Mouse (Mus musculus): ENCODE data around the gene Nck2. TPM values are rescaled to one million over a fixed set of nuclear protein-coding genes. Genes with fewer than 3 reads are reported as not detected.

The Nck2 gene
- polyA plus RNA-seq, 1 experiment from 2014 or later: 46.0 TPM

DNA sequence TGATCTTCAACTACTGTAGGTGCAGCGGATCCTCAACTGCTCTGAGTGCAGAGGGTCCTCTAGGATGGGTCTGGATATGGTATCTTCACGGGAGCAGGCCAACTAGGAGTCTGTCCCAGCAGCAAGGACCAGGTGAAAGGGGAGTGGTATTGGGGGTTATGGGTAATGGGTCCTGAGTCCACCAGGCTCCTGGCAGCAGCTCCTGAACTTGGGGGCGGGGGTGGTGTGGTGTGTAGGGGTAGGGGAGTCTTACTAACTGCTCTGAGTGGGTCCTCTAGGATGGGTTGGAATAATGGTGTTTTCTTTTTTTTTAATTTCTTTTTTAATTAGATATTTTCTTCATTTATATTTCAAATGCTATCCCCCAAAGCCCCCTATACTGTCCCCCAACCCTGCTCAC is 73.0 kb downstream of the Nck2 start:
- no peak overlapping the region for H3K9ac ChIP-seq
- peaks cover 22% of the 10 kb centered on the region for H3K36me3 ChIP-seq
- no peak overlapping the region for H3K4me3 ChIP-seq (replicated peaks)
- H3K9me3 ChIP-seq (replicated peaks): no peaks in the 10 kb centered on the region
- ATAC-seq (replicated peaks; ENCODE audit: low FRiP score): no peak
- no peaks in the 10 kb centered on the region for H3K4me1 ChIP-seq
- no peak overlapping the region for H3K4me2 ChIP-seq
- 98% methylated on average over 3 of the region's 3 CpGs for WGBS
- no peak overlapping the region for H3K27ac ChIP-seq
- no peaks in the 10 kb centered on the region for H3K27me3 ChIP-seq

DNA sequence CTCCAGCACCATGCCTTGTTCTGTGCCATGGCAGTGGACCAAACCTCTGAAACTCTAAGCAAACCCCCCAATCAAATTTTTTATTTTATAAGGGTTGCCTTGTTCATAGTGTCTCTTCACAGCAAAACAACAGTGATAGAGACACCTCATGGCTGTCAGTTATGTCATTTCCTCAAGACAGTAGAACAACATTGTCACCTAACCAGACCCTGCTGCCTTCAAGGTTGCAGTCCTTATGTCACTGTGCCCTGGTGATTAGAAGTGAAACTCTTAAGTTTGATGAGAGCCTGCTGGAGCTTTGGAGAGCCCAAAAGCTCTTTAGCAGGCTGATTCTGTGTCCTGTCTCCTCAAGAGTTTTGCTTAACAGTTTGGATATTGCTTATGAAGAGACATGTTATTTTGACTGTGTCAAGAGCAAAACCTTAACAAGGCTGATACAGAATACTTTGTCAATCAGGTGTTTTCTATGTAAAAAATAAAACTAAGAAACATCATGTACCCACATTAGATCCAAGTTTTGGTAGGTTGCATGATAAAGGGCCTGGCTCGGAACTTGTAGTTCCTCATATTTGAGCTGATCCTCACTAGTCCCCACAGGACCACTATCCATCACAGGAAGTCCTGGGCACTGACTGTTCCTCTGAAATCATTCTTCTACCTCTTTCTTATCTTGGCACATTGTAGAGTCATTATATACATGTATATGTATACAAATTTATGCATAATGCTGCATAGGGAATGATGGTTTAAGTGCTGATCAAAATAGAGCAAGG is 76.0 kb downstream of the Nck2 start:
- Histone ChIP-seq H3K36me3 (no peaks in the 10 kb centered on the region), H3K4me2 (no peak overlapping the region), H3K27me3 (no peaks in the 10 kb centered on the region), H3K4me1 (no peaks in the 10 kb centered on the region), H3K4me3 (replicated peaks) (no peak overlapping the region), H3K9me3 (replicated peaks) (no peaks in the 10 kb centered on the region), H3K27ac (no peak overlapping the region), H3K9ac (no peak overlapping the region)
- no peak for ATAC-seq (replicated peaks; ENCODE audit: low FRiP score)
- WGBS: 83% methylated on average over 1 of the region's 1 CpGs

GRCm38 (mm10) chr1:43520989-43521371 is 76.6 kb downstream of the Nck2 start:
- no peak for ATAC-seq (replicated peaks; ENCODE audit: low FRiP score)
- Histone ChIP-seq H3K27me3 (no peaks in the 10 kb centered on the region), H3K4me2 (no peak overlapping the region), H3K9me3 (replicated peaks) (no peaks in the 10 kb centered on the region), H3K27ac (no peak overlapping the region), H3K4me3 (replicated peaks) (no peak overlapping the region), H3K36me3 (no peaks in the 10 kb centered on the region), H3K9ac (no peak overlapping the region), H3K4me1 (no peaks in the 10 kb centered on the region)
- 84% methylated on average over 3 of the region's 3 CpGs for WGBS

GRCm38 (mm10) chr1:43521512-43521911 is 77.1 kb downstream of the Nck2 start:
- ATAC-seq (replicated peaks; ENCODE audit: low FRiP score): no peak
- no peaks in the 10 kb centered on the region for H3K4me1 ChIP-seq
- H3K27me3 ChIP-seq: no peaks in the 10 kb centered on the region
- no peak overlapping the region for H3K4me3 ChIP-seq (replicated peaks)
- no peaks in the 10 kb centered on the region for H3K9me3 ChIP-seq (replicated peaks)
- no peak overlapping the region for H3K9ac ChIP-seq
- H3K27ac ChIP-seq: no peak overlapping the region
- H3K4me2 ChIP-seq: no peak overlapping the region
- WGBS: 89% methylated on average over 3 of the region's 3 CpGs
- no peaks in the 10 kb centered on the region for H3K36me3 ChIP-seq

DNA sequence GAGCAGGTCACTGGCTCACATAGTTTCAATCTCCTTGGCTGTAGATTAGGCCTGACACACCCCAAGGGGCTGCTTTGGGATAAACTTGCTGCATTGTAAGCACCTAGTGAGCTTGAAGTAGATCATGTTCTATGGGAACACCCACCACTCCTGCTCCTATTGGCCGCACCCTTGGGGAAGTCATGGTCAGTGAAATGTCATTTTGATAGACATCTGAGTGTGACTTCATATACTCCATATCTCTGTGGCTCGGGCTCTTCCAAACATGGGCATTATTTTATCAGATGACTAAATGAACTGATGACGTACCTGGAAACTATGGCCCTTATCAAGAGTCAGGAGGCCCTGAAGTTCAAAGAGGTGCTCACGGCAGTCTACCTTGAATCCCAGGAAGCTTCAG is 77.6 kb downstream of the Nck2 start:
- Histone ChIP-seq H3K27ac (no peak overlapping the region), H3K4me2 (no peak overlapping the region), H3K9me3 (replicated peaks) (no peaks in the 10 kb centered on the region), H3K27me3 (no peaks in the 10 kb centered on the region), H3K4me3 (replicated peaks) (no peak overlapping the region), H3K9ac (no peak overlapping the region), H3K36me3 (no peaks in the 10 kb centered on the region), H3K4me1 (no peaks in the 10 kb centered on the region)
- no peak for ATAC-seq (replicated peaks; ENCODE audit: low FRiP score)
- 85% methylated on average over 4 of the region's 4 CpGs for whole genome bisulfite sequencing

DNA sequence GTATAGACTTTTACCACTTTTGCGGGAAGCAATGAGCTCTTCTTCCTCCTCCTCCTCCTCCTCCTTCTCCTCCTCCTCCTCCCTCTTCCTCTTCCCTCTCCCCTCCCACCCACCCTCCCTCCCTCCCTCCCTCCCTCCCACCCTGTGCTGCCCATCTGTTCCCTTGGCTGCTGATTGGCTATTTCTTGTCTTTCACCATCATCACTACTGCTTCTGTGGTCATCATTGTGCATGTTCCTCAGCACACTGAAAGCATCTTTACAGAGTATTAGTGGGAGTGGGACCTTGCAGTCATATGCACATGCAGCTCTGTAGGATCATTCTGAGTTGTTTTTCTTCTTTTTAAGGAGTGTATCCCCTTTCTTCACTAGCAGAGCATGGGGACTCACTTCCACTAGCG is 78.6 kb downstream of the Nck2 start:
- Histone ChIP-seq H3K9ac (no peak overlapping the region), H3K4me3 (replicated peaks) (no peak overlapping the region), H3K36me3 (no peaks in the 10 kb centered on the region), H3K4me1 (no peaks in the 10 kb centered on the region), H3K27me3 (no peaks in the 10 kb centered on the region), H3K4me2 (no peak overlapping the region), H3K9me3 (replicated peaks) (no peaks in the 10 kb centered on the region), H3K27ac (no peak overlapping the region)
- ATAC-seq (replicated peaks; ENCODE audit: low FRiP score): no peak
- 81% methylated on average over 2 of the region's 2 CpGs for WGBS

GRCm38 (mm10) chr1:43524332-43524731 is 80.0 kb downstream of the Nck2 start:
- Histone ChIP-seq H3K27me3 (no peaks in the 10 kb centered on the region), H3K27ac (no peak overlapping the region), H3K4me1 (no peaks in the 10 kb centered on the region), H3K9ac (no peak overlapping the region), H3K36me3 (peaks cover 4% of the 10 kb centered on the region; the same call in 1 of the 2 replicates), H3K9me3 (replicated peaks) (no peaks in the 10 kb centered on the region), H3K4me2 (no peak overlapping the region), H3K4me3 (replicated peaks) (no peak overlapping the region)
- WGBS: 66% methylated on average over 3 of the region's 3 CpGs
- no peak for ATAC-seq (replicated peaks; ENCODE audit: low FRiP score)

- 93% methylated on average over 2 of the region's 2 CpGs for WGBS
Observed at GRCm38 (mm10) chr1:43528275-43528674, 83.9 kb downstream of the Nck2 start.

DNA sequence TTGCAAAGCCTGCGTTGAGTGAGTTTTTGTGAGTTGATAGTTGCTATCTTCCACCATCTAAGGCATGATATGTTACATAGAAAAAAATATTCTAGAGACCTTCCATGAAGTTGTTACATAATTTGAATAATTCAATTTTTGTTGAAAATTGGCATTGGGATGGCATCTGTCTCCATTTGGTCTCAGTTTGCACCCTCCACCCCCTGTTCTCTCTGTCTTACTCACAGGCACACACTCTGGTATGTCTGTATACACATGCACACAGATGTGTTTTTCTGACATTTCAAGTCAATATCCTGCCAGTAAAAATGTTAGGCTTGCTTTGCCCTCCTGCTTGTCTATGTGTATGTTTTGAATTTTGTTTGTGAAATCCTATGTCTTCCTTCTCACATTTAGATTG is 84.7 kb downstream of the Nck2 start:
- no peaks in the 10 kb centered on the region for H3K27me3 ChIP-seq
- ATAC-seq (replicated peaks; ENCODE audit: low FRiP score): no peak
- H3K4me2 ChIP-seq: no peak overlapping the region
- H3K4me1 ChIP-seq: peaks cover 27% of the 10 kb centered on the region
- H3K9me3 ChIP-seq (replicated peaks): no peaks in the 10 kb centered on the region
- no peak overlapping the region for H3K4me3 ChIP-seq (replicated peaks)
- H3K9ac ChIP-seq: no peak overlapping the region
- H3K27ac ChIP-seq: no peak overlapping the region
- WGBS: 98% methylated on average over 1 of the region's 1 CpGs
- H3K36me3 ChIP-seq: peaks cover 10% of the 10 kb centered on the region

More at GRCm38 (mm10) chr1:43528275-43528674, 83.9 kb downstream of the Nck2 start:
- H3K27me3 ChIP-seq: no peaks in the 10 kb centered on the region
- no peak overlapping the region for H3K4me2 ChIP-seq
- H3K4me1 ChIP-seq: peaks cover 27% of the 10 kb centered on the region
- H3K9me3 ChIP-seq (replicated peaks): no peaks in the 10 kb centered on the region
- ATAC-seq (replicated peaks; ENCODE audit: low FRiP score): no peak
- peaks cover 4% of the 10 kb centered on the region; the same call in 1 of the 2 replicates for H3K36me3 ChIP-seq
- no peak overlapping the region for H3K27ac ChIP-seq
- H3K9ac ChIP-seq: no peak overlapping the region
- no peak overlapping the region for H3K4me3 ChIP-seq (replicated peaks)

DNA sequence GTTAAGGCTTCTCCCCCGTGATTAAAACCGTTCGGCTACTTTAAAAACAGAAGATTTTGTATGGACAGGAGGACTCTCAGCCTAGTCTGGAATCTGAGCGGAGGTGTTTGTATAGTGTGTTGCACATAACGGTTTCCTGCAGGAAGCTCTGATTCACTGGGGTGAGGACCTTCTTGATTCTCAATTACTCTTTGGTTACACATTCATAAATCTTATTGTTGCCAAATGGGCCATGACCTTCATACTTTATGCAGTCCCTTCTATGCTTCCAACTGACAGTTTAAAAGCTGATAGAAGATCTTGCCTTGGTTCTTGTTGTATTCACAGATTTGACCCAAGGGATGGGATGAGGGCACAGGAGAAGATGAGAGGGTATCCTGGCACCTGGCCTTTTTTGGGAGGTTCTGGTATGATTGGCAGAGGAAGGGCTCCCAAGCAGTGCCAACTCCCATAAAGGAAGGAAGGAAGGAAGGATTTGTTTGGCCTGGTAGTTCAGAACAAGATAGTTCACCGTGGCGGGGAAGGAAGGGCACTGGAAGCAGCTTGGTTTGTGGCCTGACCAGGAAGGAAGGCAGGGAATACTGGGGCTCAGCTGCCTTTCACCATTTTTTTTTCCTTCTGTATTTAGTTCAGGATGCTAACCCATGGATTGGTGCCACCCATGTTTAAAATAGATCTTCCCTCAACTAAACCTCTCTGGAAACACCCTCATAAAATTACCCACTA is 86.1 kb downstream of the Nck2 start:
- Histone ChIP-seq H3K4me2 (no peak overlapping the region), H3K9me3 (replicated peaks) (no peaks in the 10 kb centered on the region), H3K36me3 (peaks cover 23% of the 10 kb centered on the region), H3K9ac (no peak overlapping the region), H3K4me3 (replicated peaks) (no peak overlapping the region), H3K27me3 (no peaks in the 10 kb centered on the region), H3K27ac (0 out of 2 replicates have a peak overlapping the region, but pooled peaks have one; percentile 43), H3K4me1 (peaks cover 27% of the 10 kb centered on the region)
- peak; percentile 69 for ATAC-seq (replicated peaks; ENCODE audit: low FRiP score)
- WGBS: 24% methylated on average over 7 of the region's 7 CpGs

DNA sequence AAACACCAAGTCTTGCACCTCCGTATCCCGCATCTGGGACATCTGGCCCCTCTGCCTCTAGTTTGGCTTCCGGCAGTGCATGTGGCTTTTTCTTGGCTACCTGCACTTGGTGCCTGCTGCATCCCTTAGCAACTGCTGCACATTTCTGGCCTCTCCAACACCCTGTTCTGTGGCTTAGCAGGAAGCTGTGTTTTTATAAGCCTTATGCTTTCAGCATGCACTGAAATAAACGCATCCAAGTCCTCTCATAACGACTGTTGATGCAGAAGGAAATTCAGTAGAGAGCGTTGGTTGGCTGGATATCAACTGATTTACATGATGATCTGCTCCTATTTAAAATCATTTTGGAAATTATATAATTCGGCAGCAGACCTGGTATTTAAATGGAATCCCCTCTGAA is 86.9 kb downstream of the Nck2 start:
- Histone ChIP-seq H3K9ac (no peak overlapping the region), H3K4me2 (no peak overlapping the region), H3K36me3 (peaks cover 31% of the 10 kb centered on the region), H3K4me3 (replicated peaks) (no peak overlapping the region), H3K27ac (0 out of 2 replicates have a peak overlapping the region, but pooled peaks have one; percentile 43), H3K4me1 (peaks cover 27% of the 10 kb centered on the region), H3K9me3 (replicated peaks) (no peaks in the 10 kb centered on the region), H3K27me3 (no peaks in the 10 kb centered on the region)
- no peak for ATAC-seq (replicated peaks; ENCODE audit: low FRiP score)
- 74% methylated on average over 7 of the region's 7 CpGs for WGBS

GRCm38 (mm10) chr1:43532279-43532678 is 87.9 kb downstream of the Nck2 start:
- peaks cover 33% of the 10 kb centered on the region for H3K36me3 ChIP-seq
- 35% methylated on average over 4 of the region's 4 CpGs for WGBS
- no peak overlapping the region for H3K4me2 ChIP-seq
- peaks cover 27% of the 10 kb centered on the region for H3K4me1 ChIP-seq
- H3K4me3 ChIP-seq (replicated peaks): no peak overlapping the region
- no peaks in the 10 kb centered on the region for H3K9me3 ChIP-seq (replicated peaks)
- H3K9ac ChIP-seq: no peak overlapping the region
- peak; percentile 52; the same call in 1 of the 2 replicates for ATAC-seq (replicated peaks; ENCODE audit: low FRiP score)
- no peaks in the 10 kb centered on the region for H3K27me3 ChIP-seq
- H3K27ac ChIP-seq: no peak overlapping the region

Measured in kidney, embryonic 15.5 days (tissue).